Mouse (Mus musculus) adrenal gland, postnatal 25 days (tissue): Measurements from ENCODE around the gene Psmd3. TPM values are rescaled to one million over a fixed set of nuclear protein-coding genes. Genes with fewer than 3 reads are reported as not detected.
"Not testable (repeated sequence)": the region's sequence is repeated elsewhere in the genome, so short reads cannot be mapped to it uniquely, and the experiment has no call there.

Experiments
- DNase-seq: peaks from one replicate; pipeline ENCODE4 v3.0.0; 2021; ENCODE audit warnings: mixed read lengths
- long read RNA-seq: library from polyadenylated mRNA; stranded (forward); transcript quantifications from one replicate; pipeline ENCODE4 v2.0.0, GENCODE M21; 2021
- total RNA-seq: library from RNA; stranded (reverse); gene quantifications from 2 replicates; pipeline ENCODE4 v1.2.3, GENCODE M21; 2021

Gene Psmd3
- total RNA-seq = 134 and 138 TPM in 2 replicates
- long read RNA-seq, transcript Psmd3-201 (12 exons, 2,148 nt) = major isoform, 212 of 247 reads
- long read RNA-seq, partial matches to known transcripts = 26 of 247 reads
- long read RNA-seq, other reads (novel, unspliced or antisense) = 9 of 247 reads

DNA sequence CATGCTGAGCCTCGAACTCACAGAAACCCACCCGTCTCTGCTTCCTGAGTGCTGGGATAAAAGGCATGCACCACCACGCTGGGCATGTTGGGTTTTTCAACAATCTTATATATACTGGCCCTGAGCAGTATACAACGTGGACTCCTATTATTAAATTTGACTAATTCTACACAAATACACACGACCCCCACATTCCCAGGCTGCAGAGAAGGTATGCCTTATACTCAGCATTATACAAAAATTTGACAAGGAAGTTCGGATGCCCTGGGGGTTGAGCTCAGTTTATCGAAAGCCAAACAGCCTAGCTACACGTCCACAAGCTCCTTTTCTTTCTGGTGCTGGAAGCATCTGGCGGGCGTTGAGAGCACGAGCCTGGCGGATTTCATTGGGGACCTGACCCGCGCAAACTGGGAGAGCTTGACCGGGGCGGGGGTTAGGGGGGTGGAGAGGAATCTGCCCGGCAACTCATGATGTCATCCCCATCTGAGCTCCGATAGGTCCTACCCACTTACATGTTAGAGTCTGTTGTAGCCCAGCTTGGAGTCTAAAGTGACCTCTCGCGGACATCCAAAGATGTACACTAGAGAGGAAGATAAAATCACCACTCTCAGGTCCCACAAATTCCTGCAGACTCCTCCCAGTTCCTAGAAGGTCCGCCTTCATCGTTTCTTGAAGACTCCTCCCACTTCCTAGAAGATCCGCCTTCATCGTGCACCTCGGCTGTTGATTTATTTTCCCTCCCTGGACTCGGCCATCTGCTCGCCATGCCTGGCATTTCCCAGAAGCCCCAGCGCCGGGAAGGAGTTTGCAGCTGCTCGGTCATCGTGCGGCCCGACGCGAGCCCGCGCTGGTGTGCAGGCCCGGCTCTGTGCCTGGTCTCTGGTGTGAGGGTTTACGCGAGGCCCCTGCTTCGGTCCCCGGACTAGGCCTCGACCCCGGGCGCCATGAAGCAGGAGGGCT lies at the start of gene Psmd3:
Psmd3 (plus strand) TSS at position 769 of the 960 bp plus-strand sequence.
- DNase-seq = peak; percentile 95

- DNase-seq = peak; percentile 9
Observed at GRCm38 (mm10) chr11:98635312-98635970, 46.9 kb upstream of the Psmd3 start.

DNA sequence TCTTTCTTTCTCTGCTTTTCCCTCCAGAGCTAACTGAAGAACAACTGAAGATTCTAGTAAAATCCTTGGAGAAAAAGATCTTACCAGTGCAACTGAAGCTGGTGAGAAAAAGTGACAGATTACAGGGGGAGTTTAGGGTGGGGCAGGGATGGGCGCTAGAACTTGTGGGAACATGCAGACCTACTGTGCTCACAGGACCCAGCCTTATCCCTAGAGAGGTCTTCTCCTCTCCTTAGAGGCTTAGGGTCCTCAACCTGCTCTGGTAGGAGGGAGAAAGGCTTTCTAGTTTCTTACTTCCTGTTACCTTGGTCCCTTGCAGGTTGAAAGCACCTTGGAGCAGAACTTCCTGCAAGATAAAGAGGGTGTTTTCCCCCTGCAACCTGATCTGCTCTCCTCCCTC lies 44.9 kb upstream of the Psmd3 start:
- DNase-seq = no peak

DNA sequence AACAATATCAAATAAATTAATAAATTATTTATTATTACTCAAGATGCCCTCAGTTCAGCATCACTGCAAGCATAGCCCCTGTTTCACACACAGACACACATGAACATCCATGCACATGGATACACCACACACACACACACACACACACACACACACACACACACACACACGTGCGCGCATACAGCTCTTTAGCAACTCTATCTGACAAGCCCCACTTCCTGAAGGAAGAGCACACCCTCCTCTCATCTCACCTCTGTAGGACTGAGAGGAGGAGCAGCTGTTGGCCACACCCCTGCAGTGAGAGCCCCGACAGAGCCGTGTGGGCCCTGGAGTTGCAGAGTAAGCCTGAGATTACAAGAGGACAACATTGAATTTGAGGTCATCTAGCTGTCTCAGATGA lies 42.3 kb upstream of the Psmd3 start:
- no peak for DNase-seq

DNA sequence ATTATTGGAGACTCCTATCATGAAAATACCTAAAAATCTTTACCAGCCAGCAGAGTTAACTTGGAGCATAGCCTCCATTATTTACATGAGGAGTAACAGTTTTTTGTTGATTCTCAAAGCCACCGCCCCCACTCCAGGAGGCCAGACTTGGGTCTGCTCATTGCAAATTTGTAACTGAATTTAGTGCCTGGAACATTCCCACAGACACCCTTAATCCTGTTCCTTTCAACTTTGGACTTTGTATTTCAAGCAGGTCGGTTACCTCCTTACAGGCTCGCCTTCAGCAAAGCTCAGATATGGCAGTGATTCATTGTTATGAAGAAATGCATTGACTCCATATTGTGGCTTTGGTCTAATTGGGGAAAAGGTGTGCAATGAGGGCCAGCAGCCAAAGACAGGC lies 37.6 kb upstream of the Psmd3 start:
- no peak for DNase-seq

- DNase-seq = no peak
Observed at GRCm38 (mm10) chr11:98645946-98646345, 36.4 kb upstream of the Psmd3 start.

GRCm38 (mm10) chr11:98646459-98646858 lies 35.9 kb upstream of the Psmd3 start, which contains the start of gene Gsdma2:
Gene Gsdma2 (plus strand): TSS chr11:98646759.
- DNase-seq = no peak

DNA sequence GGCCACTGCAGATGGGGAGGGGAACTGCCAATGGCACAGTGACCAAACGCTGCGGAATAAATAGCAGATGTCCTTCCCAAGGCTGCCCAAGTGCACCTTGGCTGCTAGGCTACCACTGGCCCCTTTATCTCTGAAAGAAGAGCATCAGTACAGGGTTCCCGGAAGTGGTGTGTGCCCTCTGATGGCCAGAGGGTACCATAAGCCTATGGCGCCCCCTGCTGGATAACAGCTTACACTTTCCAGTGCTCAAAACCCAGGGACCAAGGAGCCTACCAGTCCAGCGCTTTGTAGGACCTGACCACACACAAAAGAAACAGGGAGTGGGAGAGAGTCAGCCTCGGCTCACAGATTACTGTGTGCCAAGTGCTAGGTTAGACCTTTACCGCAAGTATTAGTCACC lies 27.3 kb upstream of the Psmd3 start:
- DNase-seq = peak; percentile 59

- no peak for DNase-seq
Observed at GRCm38 (mm10) chr11:98660517-98660916, 21.8 kb upstream of the Psmd3 start.

DNA sequence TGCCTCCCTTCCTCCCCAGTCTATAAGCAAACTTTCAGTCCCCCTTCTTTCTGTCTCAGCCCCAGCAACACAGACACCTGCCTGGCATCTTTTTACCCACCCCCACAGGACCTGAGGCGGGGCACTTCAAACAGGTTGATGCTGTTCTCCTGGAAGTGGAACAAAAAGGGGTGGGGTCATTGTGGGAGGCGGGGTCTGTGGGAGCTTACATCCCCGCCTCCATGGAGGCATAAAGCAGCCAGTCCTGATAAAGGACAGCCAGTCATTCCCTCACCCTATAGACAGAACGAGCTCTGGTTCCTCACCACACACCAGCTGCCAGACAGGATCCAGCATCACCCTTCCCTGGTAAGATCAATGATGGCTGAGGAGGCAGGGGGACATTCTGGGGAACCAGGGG lies 18.3 kb upstream of the Psmd3 start, which contains the start of gene Gsdma:
Gsdma (plus strand) TSS at position 261 of the 400 bp plus-strand sequence.
- DNase-seq = no peak

GRCm38 (mm10) chr11:98668984-98669383 lies 13.4 kb upstream of the Psmd3 start:
- no peak for DNase-seq

GRCm38 (mm10) chr11:98671284-98671815 lies 11.0 kb upstream of the Psmd3 start:
- no peak for DNase-seq

DNA sequence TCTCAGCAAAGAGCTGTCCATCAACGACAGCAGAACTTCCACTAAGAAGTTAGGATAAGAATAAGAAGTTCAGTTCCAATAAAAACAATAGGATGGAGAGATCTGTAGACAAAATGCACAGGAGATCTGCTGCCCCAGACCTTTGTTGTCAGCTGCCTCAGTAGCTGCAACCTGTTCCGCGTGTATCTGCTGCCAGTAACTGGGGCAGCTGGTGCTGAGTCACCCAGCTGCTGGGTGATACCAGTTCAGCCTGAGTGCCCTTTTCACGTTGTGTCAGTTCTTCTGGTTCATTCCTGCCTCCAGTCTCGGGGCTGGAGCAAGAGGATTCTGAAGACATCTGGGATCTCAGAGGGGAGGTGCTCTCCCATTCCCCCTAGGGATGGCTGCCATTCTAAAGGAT lies 10.5 kb upstream of the Psmd3 start:
- DNase-seq = peak; percentile 11

DNA sequence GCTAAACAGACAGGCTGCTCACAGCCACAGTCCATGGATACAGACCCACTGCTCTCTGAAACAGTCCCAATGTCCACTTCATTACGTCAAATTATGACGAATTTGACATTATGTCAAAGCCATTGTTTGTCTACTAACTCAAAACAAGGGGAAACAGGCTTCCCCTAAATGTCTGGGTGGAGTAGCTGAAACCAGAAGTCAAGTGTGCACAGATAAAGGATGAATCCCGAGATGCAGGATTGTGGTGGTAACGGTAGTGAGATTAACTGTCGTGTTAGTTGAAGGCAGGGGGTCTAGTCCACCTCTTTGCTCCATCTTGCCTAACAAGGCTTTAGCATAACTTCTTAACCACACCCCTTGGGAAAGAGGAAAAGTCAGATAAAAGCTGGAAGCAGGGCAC lies 9.9 kb upstream of the Psmd3 start:
- no peak for DNase-seq

DNA sequence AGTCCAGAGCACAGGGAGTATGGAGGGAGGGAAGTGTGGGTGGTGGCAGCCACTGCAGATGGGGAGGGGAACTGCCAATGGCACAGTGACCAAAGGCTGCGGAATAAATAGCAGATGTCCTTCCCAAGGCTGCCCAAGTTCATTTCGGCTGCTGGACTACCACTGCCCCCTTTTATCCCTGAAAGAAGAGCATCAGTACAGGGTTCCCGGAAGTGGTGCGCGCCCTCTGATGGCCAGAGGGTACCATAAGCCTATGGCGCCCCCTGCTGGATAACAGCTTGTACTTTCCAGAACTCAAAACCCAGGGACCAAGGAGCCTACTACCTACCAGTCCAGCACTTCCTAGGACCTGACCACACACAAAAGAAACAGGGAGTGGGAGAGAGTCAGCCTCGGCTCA lies 9.2 kb upstream of the Psmd3 start:
- peak; percentile 57 for DNase-seq

DNA sequence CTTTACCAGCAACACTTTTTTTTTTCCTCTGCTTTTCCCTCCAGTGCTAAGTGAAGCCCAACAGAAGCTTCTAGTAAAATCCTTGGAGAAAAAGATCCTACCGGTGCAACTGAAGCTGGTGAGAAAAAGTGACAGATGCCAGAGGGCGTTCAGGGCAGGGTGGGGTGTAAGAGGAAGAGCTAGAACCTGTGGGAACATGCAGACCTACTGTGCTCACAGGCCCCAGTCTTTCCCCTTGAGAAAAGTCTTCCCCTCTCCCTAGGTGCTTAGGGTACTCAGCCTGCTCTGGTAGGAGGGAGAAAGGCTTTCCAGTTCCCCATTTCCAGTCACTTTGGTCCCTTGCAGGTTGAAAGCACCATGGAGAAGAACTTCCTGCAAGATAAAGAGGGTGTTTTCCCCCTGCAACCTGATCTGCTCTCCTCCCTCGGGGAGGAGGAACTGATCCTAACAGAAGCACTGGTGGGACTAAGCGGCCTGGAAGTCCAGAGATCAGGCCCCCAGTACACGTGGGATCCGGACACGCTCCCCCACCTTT lies 6.5 kb upstream of the Psmd3 start:
- DNase-seq = no peak

DNA sequence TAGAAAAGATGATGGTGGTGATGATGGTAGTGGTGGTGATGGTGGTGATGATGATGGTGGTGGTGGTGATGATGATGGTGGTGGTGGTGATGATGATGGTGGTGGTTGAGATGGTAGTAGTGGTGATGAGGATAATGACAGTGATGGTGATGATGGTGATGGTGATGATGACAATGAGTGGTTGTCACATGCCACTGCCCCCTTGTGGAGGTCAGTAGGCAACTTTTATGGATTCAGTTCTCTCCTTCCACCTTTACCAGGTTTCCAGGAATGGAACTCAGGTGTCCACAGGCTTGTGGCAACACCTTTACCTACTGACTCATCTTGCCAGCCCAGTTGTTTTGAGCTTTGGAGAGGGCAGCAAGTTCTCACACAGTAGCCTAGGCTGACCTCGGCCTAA lies 2.3 kb upstream of the Psmd3 start:
- no peak for DNase-seq

DNA sequence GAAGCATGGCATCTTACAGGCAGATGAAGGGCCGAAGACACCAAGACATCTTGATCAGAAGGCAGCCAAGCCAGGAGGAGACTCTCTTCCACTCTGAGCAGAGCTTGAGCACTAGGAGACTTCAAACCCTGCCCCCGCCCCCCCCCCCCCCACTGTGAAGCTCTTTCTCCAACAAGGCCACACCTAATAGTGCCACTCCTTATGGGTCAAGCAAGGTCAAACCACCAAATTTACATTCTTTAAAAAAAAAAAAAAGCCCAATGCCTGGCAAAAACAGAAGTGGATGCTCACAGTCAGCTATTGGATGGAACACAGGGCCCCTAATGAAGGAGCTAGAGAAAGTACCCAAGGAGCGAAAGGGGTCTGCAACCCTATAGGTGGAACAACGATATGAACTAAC lies 1.8 kb upstream of the Psmd3 start:
- not testable (repeated sequence) for DNase-seq

GRCm38 (mm10) chr11:98681186-98681585 lies 1.2 kb upstream of the Psmd3 start:
- DNase-seq = no peak

- no peak for DNase-seq
Observed at GRCm38 (mm10) chr11:98682811-98683210, 457 bp downstream of the Psmd3 start.

GRCm38 (mm10) chr11:98685642-98686041 lies 3.3 kb downstream of the Psmd3 start:
- no peak for DNase-seq

DNA sequence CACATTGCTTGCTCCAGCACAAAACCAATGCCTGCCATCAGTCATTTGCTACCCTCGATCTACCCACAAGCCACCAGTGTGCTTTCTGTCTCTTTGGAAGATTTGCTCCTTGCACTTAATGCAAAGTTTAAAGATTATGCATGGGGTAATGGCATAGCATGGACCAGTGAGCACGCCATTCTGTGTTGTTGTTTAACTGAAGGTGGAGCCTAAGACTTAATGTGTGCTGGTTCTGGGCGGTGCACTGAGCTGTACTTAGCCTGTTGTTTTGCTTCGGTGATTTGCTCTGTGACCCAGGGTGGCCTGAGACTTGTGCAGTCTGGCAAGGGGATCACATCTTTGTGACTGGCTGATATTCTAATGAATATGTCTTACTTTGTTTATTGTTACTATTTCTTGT lies 4.6 kb downstream of the Psmd3 start:
- no peak for DNase-seq

GRCm38 (mm10) chr11:98688009-98688408 lies 5.7 kb downstream of the Psmd3 start:
- no peak for DNase-seq
